Mouse (Mus musculus) retina, embryonic 14.5 days (tissue): ENCODE measurements around the gene Elmo1.

ENCODE experiments used
- DNase-seq: peaks from one replicate; pipeline ENCODE4 v3.0.0-alpha.2; 2015; ENCODE audit warnings: low spot score

Elmo1 gene

DNA sequence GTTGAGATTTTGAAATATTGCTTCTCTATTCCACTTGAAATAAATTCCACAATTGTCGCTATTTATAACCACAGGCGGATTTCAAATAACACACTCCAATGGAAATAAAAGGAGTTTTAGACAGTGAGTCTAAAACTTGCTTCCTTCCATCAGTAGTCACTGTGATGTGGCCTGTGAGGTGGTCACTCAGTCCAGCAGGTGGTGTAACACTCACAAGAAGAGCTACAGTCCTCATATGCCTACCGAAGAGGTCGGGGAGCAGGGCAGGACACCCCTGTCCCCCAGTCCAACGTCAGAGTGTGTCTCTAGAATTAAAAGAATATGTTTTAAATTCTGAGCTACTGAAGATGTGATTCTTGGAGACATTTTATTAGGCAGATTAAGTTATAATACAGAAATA is 229.8 kb downstream of the Elmo1 start:
- DNase-seq = no peak

DNA sequence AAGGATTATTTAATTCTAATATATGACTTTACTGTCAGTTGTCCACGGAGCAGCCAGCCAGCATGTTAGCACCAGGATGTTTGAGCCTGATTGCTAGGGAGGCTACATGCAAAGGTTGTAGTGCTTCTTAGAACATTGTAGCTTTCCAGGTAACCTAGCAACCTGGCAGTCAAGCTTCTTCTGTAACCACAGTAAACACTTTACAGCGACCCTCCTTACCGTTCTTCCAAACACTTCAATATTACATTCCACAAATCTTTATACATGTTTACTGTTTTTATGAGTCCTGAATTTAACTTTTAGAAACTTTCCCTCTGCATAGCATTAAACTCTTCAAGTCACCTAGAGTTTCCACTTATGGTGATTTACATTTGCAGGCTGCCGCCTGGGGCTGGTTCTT is 233.1 kb downstream of the Elmo1 start:
- DNase-seq = no peak

DNA sequence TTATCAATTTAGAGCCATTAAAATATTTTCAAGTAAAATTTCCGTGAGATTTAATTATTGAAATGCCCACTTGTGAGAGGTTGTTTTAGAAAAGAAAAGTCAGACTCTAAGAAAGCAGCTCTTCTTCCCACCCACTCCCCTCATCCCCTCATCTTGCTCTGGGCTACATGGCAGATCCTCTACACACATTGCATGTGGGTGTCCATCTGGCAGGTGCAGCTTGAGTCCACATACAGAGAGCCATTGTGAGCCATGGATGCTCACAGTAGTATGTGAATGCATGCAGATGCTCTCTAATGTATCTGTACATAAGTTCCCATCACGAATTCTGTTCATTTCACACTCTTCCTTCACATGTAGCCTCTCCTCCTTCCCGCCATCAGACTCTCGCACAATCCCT is 236.7 kb downstream of the Elmo1 start:
- DNase-seq = no peak

- DNase-seq = no peak
These were observed 237.6 kb downstream of the Elmo1 start for GRCm38 (mm10) chr13:20327975-20328374.

GRCm38 (mm10) chr13:20328672-20329071 is 238.3 kb downstream of the Elmo1 start:
- no peak for DNase-seq

GRCm38 (mm10) chr13:20330954-20331353 is 240.6 kb downstream of the Elmo1 start:
- DNase-seq = no peak

DNA sequence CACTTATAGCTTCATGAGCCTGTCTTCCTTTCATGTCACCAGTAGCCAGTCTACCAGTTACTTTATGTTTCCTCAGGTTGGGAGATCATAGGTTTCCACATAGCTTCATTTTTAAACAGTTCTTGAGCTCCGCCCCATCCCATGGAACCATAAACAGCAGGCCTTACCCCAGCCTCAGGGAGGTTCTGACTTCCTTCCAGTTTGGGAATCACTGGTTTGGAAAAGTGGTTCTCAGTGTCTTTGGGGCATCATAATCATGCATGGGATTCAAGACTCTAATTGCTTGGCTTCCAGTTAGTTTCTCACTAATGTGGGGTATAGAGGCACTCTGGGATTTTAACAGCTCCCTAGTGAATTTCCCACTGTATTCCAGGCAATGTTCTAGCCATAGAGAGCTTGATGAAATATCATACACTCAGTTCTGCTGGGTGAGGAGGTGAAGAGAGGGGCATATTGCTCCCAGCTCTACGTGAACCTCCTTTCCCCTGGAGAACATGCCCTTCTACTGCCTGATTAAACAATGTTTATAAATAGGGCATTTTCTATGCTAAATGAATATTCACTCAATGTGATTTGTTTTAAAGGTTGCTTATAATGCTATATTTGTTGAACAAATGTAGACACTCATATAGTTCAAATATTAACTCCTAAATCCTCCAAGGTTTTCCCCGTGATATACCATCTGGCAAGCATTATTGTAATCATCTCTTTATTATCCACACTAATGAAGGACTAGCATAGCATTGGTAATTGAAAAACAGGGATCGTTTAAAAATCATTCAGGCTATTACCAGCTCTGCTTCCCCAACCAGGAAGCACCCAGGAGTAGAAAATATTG is 244.9 kb downstream of the Elmo1 start:
- DNase-seq = no peak

DNA sequence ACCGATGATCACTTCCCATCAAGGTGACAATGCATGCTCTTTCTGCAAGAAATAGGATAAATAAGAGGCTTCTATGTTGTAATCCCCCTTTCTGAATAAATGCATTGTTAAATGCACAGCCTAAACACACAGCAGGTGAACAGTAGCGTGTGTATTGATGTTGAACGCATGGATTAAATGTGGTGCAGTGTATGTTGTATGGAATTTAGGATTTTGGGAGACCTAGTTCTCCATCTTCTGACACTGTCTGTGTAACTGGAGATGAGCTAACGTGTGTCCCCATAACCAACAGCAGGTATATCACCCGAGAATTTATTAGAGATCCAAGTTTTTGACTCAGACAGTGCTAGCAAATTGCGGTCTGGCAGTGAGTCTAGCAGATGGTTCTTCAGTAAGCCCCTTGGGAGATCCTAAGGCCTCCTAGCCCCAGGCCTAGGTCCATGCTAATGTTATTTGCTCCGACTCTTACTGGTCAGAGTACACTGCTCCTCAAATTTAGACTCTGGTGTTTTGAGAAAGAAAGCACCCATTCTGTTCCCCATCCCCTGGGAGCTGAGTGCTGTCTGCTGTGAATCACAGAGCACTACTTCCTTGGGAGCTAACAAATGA is 245.6 kb downstream of the Elmo1 start:
- DNase-seq = no peak

- DNase-seq = no peak
These were observed 252.5 kb downstream of the Elmo1 start for GRCm38 (mm10) chr13:20342881-20343280.

GRCm38 (mm10) chr13:20349754-20350153 is 259.4 kb downstream of the Elmo1 start:
- DNase-seq = no peak

DNA sequence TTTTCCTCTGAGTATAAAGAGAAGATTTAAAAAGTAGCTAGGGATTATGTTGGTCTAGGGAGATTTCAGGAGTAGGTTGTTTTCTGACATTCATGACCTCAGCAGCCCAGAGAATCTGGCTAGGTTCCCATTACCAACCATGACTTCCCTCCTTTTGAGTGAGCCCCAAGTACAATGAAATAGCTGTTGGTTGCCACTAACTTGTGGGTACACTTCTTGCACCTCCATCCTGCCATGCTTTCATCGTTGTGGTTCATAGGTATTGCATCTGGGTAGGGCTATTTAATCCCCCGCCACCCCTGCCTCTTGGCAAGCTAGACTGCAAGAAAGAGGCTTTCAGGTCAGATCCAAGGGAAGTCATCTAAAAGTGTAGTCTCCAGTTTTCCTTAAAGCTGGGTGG is 262.2 kb downstream of the Elmo1 start:
- DNase-seq = no peak

- DNase-seq = peak; percentile 38
These were observed 263.6 kb downstream of the Elmo1 start for GRCm38 (mm10) chr13:20353862-20354603.

- DNase-seq = peak; percentile 55
These were observed 264.2 kb downstream of the Elmo1 start for GRCm38 (mm10) chr13:20354604-20354999.

GRCm38 (mm10) chr13:20362541-20362940 is 272.1 kb downstream of the Elmo1 start:
- no peak for DNase-seq

- no peak for DNase-seq
These were observed 275.6 kb downstream of the Elmo1 start for GRCm38 (mm10) chr13:20365828-20366593.

DNA sequence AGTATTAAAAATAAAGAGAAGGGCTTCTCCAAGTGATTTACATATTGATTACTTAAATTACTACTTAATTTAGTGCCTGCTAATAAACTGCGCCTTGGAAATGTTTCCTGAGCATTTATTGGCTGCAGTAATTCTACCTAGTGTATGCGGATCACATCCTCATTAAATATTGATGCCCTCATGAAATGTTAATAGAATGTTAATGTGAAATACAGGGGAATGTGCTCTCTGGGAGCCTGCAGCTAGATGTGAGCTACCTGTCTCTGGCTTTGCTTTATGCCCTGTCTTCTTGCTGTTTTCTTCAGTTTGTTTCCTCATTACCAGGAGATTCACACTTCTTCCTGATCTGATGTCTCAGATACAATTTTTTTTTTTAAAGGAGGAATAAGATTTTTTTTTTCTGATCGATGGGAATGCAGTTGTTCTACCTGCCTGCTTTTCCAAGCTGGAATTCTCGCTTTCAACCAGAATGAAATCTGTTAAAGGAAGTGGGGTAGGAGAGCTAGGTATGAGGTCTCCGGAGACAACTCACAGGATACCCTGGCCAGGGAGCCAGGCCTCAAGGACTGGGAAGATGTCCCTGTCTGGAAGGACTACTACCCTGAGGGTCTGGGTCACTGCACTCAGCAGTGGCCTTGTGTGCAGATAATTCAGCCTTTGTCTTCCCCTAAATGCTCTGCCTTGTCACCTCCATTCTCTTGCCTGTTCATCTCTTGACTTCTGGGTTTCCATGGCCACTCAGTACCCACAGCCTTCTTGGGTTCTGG is 279.8 kb downstream of the Elmo1 start:
- peak; percentile 58 for DNase-seq

DNA sequence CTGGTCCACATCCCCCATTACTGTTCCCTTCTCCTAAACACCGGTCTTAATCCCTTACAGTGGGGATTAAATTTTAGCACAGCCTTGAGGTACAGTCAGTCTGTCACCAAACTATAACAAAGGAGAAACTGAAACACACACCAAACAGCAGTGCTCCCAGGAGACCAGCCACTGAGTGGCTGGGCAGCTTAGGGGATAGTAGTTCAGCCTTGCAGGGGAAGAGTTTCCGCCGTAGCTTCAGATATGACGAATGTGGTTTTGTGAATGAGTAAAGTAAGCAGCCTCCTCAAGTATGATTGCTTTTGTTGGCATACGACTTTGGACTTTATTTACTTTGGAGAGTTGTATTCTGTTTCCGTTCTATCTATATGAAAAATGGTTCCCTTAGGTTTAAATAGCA is 281.1 kb downstream of the Elmo1 start:
- DNase-seq = no peak

DNA sequence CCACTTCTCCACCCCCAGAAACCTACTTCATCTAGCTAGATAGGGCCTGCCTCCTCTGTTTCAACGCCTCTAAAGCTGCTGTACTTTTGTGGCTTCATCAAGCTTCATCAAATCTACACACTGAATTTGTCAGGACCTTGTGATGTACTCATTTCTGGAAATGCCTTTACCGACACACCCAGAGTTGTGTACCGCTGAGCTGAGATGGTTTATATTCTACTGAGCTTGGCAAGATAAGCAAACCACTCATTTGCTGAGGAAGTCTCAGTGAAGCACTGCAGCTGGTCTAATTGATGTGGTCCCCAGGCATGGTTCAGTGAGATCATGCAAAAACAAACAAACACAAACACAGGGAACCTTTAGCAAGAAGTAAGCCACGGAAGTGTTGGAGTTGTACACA is 281.9 kb downstream of the Elmo1 start:
- no peak for DNase-seq

GRCm38 (mm10) chr13:20378869-20379268 is 288.5 kb downstream of the Elmo1 start:
- DNase-seq = no peak

DNA sequence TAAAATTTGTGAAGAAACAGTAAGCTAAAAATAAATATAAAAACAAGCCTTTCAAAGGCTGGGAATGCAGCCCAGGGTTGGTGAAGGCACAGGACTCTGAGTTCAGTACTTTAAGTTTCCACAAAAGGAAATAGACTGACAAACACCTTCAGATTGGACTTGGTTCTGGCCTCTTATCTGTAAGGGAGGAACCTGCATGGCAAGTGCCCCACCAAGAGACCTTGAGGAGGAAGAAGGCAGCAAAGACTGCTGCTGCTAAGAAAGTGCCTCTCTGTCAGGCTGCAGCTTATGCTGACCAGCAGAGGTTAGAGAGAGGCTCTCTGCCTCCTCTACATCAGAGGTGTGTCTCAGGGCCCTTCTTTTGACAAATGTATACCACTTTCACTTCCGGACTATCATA is 293.5 kb downstream of the Elmo1 start:
- DNase-seq = no peak

- no peak for DNase-seq
These were observed 294.4 kb downstream of the Elmo1 start for GRCm38 (mm10) chr13:20384846-20385245.
